Mouse (Mus musculus) ZHBTc4 (cell line): ENCODE results near the gene 2810004N23Rik.

ENCODE experiments used
- DNase-seq: peaks from one replicate; pipeline ENCODE4 v3.0.0-alpha.2; 2011; ENCODE audit warnings: low read depth, low spot score

The 2810004N23Rik gene

GRCm38 (mm10) chr8:124790676-124791075 is 72.2 kb downstream of the 2810004N23Rik start:
- DNase-seq, result no peak
